Mouse (Mus musculus): Measurements from ENCODE around the gene Klk12. TPM values are rescaled to one million over a fixed set of nuclear protein-coding genes. Genes with fewer than 3 reads are reported as not detected.
A peak's percentile ranks its signal among the peaks of the same experiment; 100 is the strongest.

Klk12 gene
- polyA plus RNA-seq, 1 experiment from 2014 or later, result not detected

DNA sequence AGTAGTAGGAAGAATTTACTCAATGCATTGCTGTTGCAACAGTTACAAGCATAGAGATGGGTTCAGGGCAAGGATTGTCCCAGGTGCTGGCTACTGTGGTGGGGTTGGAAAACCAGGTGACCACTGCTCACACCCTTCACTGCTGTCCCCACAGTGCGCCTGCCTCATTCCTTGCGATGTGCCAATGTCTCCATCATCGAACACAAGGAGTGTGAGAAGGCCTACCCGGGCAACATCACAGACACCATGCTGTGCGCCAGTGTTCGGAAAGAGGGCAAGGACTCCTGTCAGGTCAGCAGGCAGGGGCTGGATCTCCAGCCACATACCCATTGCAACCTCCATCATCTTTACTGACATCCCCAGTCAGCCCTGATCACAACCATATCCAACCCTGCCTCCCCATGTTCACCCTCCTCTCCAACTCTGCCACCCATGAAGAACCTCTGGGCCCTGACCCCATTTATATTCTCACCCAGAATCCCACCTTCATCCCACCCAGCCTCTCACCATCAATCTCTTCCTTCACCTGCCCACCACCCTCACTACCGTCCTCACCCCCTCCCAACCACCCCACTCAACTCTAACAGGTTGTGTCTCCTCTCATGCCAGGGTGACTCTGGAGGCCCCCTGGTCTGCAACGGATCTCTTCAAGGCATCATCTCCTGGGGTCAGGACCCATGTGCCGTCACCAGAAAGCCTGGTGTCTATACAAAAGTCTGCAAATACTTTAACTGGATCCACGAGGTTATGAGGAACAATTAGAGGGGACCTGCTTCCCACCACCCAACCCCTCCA is 9.7 kb downstream of the Klk12 start:
- H3K9ac ChIP-seq, result no peak overlapping the region
- no peaks in the 10 kb centered on the region for H3K36me3 ChIP-seq
- WGBS, result 91% methylated on average over 10 of the region's 10 CpGs
- H3K9me3 ChIP-seq, result no peaks in the 10 kb centered on the region
- no peak overlapping the region for H3K27ac ChIP-seq (replicated peaks)
- no peak for ATAC-seq (ENCODE audit: low read depth)
- no peak overlapping the region for H3K4me3 ChIP-seq
- no peak overlapping the region for H3K4me2 ChIP-seq
- peaks cover 5% of the 10 kb centered on the region; the same call in 1 of the 2 replicates for H3K4me1 ChIP-seq (replicated peaks)
- peaks cover 7% of the 10 kb centered on the region for H3K27me3 ChIP-seq

DNA sequence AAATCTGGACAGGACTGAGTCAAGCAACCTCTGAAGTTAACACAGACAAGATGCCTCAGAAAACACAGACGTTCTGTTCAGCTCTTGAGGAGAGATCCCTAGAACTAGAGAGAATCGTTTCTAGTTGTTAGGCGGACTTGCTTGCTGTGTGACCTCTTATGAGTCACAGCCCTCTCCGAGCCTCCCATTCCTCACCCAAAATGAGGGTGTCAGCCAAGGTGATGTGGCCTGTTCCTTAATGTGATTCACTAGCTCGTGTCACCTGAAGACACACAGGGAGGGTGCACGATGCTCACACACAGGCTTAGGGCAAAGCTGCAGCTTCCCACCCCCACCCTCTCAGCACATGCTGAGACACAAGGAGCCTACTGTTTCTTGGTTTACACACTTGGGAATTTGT is 11.5 kb downstream of the Klk12 start:
- H3K9me3 ChIP-seq, result no peaks in the 10 kb centered on the region
- ATAC-seq (ENCODE audit: low read depth), result no peak

DNA sequence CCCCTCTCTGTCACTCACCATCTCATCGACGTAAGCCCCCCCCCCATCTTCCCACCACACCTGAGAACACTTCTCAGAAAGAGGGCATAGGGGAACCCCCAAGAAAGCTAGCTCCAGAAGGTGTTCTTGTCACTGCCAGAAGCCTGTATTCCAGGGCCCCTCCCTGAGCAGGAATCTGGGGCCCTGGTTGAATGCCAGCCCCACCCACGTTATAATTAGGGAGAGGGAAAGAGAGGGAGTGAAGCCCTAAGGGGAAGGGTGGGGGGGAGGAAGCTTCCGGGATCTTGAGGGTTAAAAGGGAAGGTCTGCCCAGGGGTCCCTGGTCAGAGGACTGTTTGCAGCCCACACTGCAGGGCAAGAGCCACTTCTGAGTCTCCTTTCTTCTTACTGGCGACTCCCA is 12.0 kb downstream of the Klk12 start, which contains the start of gene Klk10:
Gene Klk10, plus strand, starts transcription at position 290 of the 400 bp plus-strand sequence.
- Histone ChIP-seq H3K9me3 (no peaks in the 10 kb centered on the region), H3K4me1 (replicated peaks) (peaks cover 5% of the 10 kb centered on the region; the same call in 1 of the 2 replicates), H3K4me3 (no peak within 1 kb of the TSS), H3K27me3 (peaks cover 9% of the 10 kb centered on the region), H3K9ac (no peak within 1 kb of the TSS), H3K27ac (replicated peaks) (no peak within 1 kb of the TSS), H3K4me2 (no peak within 1 kb of the TSS), H3K36me3 (no peaks in the 10 kb centered on the region)
- no peak for ATAC-seq (ENCODE audit: low read depth)
- WGBS, result 52% methylated on average over 5 of the region's 5 CpGs

More for the DNA sequence above, 11.5 kb downstream of the Klk12 start:
- WGBS, result 69% methylated on average over 6 of the region's 6 CpGs
- H3K4me1 ChIP-seq (replicated peaks), result peaks cover 5% of the 10 kb centered on the region; the same call in 1 of the 2 replicates
- H3K27ac ChIP-seq (replicated peaks), result no peak overlapping the region
- H3K36me3 ChIP-seq, result no peaks in the 10 kb centered on the region
- H3K27me3 ChIP-seq, result peaks cover 9% of the 10 kb centered on the region
- H3K9ac ChIP-seq, result no peak overlapping the region
- no peak overlapping the region for H3K4me3 ChIP-seq
- H3K4me2 ChIP-seq, result no peak overlapping the region

DNA sequence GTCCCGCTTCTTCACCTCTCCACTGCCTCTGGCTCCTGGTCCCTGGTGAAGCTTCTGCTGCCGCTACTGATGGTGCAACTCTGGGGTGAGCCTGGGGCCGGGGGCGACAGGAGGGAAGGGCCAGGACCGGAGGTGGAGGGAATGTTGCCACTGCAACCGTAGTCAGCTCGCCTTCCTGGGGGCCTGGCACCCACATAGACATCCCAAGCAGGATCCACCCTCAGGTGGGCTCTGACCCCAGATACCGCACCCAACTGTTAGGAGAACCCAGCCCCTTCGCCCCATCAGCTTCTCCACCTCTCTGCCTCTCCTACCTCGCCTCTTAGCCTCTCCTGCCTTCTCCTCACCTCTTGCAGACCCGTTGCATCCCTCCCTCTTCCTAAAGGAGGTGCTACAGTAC is 12.8 kb downstream of the Klk12 start:
- Histone ChIP-seq H3K9ac (no peak overlapping the region), H3K27ac (replicated peaks) (no peak overlapping the region), H3K36me3 (no peaks in the 10 kb centered on the region), H3K4me3 (no peak overlapping the region), H3K4me2 (no peak overlapping the region), H3K4me1 (replicated peaks) (peaks cover 5% of the 10 kb centered on the region; the same call in 1 of the 2 replicates), H3K9me3 (no peaks in the 10 kb centered on the region), H3K27me3 (peaks cover 9% of the 10 kb centered on the region)
- ATAC-seq (ENCODE audit: low read depth), result no peak
- WGBS, result 88% methylated on average over 11 of the region's 11 CpGs

DNA sequence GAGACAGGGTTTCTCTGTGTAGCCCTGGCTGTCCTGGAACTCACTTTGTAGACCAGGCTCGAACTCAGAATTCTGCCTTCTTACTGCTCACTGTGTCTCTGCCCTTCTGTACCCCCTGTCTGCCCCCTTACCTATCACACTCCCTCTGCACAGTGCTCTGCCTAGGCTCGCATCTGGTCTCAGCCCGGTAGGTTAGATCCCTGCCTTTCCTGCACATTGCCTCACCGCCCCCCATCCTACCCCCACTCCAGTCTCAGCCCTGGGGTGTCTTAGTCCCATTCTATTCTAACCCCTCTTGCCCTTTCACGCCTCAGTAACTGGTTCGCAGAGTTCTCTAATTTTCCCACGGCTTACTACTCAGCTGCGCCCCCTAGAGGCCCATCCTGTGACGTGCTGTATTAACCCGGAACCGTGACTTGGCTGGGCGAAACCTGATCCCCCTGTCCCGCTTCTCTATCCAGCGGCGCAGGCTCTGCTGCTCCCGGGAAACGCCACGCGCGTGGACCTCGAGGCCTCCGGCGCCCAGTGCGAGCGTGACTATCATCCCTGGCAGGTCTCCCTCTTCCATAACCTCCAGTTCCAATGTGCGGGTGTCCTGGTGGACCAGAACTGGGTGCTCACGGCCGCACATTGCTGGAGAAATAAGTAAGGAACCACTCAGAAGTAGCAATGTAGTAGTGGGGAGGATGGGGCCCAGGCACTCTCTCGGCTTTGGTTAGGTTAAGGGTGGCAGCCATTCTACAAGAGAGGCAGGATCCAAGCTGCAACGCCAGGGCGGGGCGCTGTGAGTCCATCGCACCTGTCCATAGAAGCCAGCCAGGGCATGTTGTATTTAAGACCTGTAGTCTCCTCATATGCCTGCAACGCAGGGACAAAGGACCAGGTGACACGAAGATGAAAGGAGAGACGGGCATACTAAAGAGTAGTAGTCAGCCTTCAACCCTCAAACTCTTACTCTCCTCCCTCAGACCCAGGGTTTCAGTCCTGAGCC is 13.9 kb downstream of the Klk12 start:
- H3K27me3 ChIP-seq, result peaks cover 9% of the 10 kb centered on the region
- peak overlapping the region; percentile 33 for H3K4me3 ChIP-seq
- ATAC-seq (ENCODE audit: low read depth), result peak; percentile 84; the same call in 1 of the 2 replicates
- H3K4me1 ChIP-seq (replicated peaks), result peaks cover 5% of the 10 kb centered on the region; the same call in 1 of the 2 replicates
- H3K36me3 ChIP-seq, result no peaks in the 10 kb centered on the region
- 8% methylated on average over 36 of the region's 36 CpGs for WGBS
- H3K9me3 ChIP-seq, result no peaks in the 10 kb centered on the region
- peak overlapping the region; percentile 63 for H3K4me2 ChIP-seq
- peak overlapping the region; percentile 65 for H3K9ac ChIP-seq
- no peak overlapping the region for H3K27ac ChIP-seq (replicated peaks)

DNA sequence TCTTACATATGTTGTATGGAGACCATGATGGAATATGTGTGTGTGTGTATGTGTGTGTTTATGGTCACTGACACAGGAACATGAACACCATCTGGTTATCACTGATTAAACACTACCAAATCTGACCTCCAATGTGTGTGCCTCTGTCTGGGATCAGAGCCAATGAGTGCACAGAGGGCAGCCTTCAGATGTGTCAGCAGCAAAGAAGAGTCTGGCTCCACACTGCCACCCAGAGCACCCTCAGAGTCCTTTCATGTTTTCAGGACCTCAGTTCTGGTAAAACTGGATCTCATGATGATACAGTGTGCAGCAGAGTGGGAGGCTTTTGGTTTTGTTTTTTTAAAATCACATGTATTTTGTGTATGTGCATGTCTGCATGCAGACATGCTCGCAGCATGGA is 16.6 kb downstream of the Klk12 start:
- 88% methylated on average over 1 of the region's 1 CpGs for WGBS
- ATAC-seq (ENCODE audit: low read depth), result no peak
- no peak overlapping the region for H3K4me3 ChIP-seq

DNA sequence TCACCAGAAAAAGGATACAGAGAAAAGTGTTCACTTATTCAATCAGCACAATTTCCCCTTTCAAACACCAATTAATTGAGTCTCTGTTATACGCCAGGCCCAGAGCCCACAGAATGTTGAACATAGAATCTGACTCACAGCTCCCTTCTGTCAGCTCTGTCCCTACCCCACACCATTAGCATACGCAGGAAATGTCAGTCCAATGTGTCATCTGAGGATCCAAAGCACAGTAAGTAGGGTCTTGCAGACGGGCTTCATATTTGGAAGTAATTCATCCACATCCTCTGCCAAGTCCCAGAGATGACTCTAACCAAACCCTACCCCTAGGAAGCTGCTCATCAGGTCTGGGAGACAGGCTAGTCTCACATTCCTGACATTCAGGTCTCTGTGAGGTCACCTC is 19.4 kb downstream of the Klk12 start:
- WGBS, result 72% methylated on average over 3 of the region's 3 CpGs
- Histone ChIP-seq H3K27ac (replicated peaks) (no peak overlapping the region), H3K27me3 (peaks cover 5% of the 10 kb centered on the region; the same call in 1 of the 2 replicates), H3K9me3 (no peaks in the 10 kb centered on the region), H3K9ac (no peak overlapping the region), H3K4me1 (replicated peaks) (no peaks in the 10 kb centered on the region), H3K4me3 (no peak overlapping the region), H3K36me3 (no peaks in the 10 kb centered on the region), H3K4me2 (no peak overlapping the region)
- no peak for ATAC-seq (ENCODE audit: low read depth)

More for the DNA sequence above, 16.6 kb downstream of the Klk12 start:
- Histone ChIP-seq H3K36me3 (no peaks in the 10 kb centered on the region), H3K9me3 (no peaks in the 10 kb centered on the region), H3K27me3 (peaks cover 9% of the 10 kb centered on the region; the same call in 1 of the 2 replicates), H3K4me1 (replicated peaks) (peaks cover 5% of the 10 kb centered on the region; the same call in 1 of the 2 replicates), H3K9ac (no peak overlapping the region), H3K4me2 (no peak overlapping the region), H3K27ac (replicated peaks) (no peak overlapping the region)

DNA sequence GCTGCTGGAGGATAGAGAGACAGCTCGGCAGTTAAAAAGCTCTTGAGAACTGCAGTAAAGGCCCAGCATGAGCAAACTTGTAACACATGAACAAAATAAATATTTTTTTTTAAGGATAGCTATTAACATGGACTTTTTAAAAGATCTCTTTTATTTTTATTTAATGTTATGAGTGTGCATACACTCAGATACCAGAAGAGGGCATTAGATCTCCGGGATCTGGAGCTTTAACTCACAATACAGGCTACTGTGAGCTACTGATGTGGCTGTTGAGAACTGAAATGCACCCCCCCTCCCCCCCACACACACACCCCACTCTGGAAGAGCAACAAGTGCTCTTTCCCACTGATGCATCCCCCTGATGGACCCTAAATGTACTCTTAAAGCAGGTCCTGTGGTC is 20.6 kb downstream of the Klk12 start:
- H3K9ac ChIP-seq, result no peak overlapping the region
- no peaks in the 10 kb centered on the region for H3K36me3 ChIP-seq
- H3K9me3 ChIP-seq, result no peaks in the 10 kb centered on the region
- H3K4me3 ChIP-seq, result no peak overlapping the region
- peaks cover 7% of the 10 kb centered on the region; the same call in 1 of the 2 replicates for H3K27me3 ChIP-seq
- H3K4me2 ChIP-seq, result no peak overlapping the region
- WGBS, result 82% methylated on average over 2 of the region's 2 CpGs
- ATAC-seq (ENCODE audit: low read depth), result no peak
- no peaks in the 10 kb centered on the region for H3K4me1 ChIP-seq (replicated peaks)
- no peak overlapping the region for H3K27ac ChIP-seq (replicated peaks)

DNA sequence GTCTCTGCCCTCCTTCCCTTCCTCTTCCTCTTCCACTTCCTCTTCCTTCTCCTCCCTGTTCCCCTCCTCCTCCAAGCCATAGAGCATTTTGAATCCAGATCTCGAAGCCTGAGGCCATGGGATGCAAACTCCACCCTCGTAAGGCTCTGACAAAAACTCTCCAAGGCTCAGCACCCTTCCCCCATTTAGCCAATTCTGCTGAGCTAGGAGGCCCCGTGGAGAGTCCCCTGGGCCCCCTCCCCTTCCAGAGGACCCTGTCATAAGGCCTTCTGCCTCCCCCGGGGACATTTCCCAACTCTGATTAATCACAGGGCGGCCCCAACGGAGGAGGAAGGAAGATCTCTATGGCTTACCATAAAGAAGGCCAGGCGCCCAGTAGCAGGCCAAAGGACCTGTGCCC is 22.9 kb downstream of the Klk12 start, which contains the start of gene Klk9:
Gene Klk9, plus strand, starts transcription at position 301 of the 400 bp plus-strand sequence.
- no peak for ATAC-seq (ENCODE audit: low read depth)
- WGBS, result 78% methylated on average over 7 of the region's 7 CpGs
- H3K4me2 ChIP-seq, result no peak within 1 kb of the TSS
- no peak within 1 kb of the TSS for H3K27ac ChIP-seq (replicated peaks)
- no peaks in the 10 kb centered on the region for H3K36me3 ChIP-seq
- peaks cover 7% of the 10 kb centered on the region for H3K4me1 ChIP-seq (replicated peaks)
- peaks cover 27% of the 10 kb centered on the region for H3K27me3 ChIP-seq
- H3K4me3 ChIP-seq, result no peak within 1 kb of the TSS
- no peak within 1 kb of the TSS for H3K9ac ChIP-seq
- no peaks in the 10 kb centered on the region for H3K9me3 ChIP-seq

DNA sequence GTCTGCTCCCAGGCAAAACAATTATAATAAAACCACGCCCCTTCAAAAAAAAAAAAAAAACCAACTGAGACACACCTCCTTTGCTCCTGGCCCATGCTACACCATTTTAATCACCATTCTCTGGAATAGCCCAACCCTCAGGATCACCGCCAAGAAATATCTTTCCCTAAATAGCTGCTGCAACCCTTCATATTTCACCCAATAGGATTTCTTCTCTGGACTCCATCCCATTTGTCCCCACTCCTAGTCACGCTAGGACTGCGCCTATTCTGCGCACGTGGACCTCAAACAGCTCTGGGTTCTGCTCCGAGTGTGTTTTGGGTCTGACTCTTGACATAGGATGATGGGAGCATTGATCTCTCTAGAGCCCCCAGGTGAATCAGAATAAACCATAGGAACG is 27.7 kb downstream of the Klk12 start:
- no peak for ATAC-seq (ENCODE audit: low read depth)
- H3K9ac ChIP-seq, result 0 out of 2 replicates have a peak overlapping the region, but pooled peaks have one; percentile 62
- no peaks in the 10 kb centered on the region for H3K36me3 ChIP-seq
- 6% methylated on average over 8 of the region's 8 CpGs for WGBS
- no peak overlapping the region for H3K27ac ChIP-seq (replicated peaks)
- peak overlapping the region; percentile 41 for H3K4me3 ChIP-seq
- H3K9me3 ChIP-seq, result no peaks in the 10 kb centered on the region
- peak overlapping the region; percentile 63 for H3K4me2 ChIP-seq
- H3K4me1 ChIP-seq (replicated peaks), result peaks cover 17% of the 10 kb centered on the region
- H3K27me3 ChIP-seq, result peaks cover 49% of the 10 kb centered on the region

DNA sequence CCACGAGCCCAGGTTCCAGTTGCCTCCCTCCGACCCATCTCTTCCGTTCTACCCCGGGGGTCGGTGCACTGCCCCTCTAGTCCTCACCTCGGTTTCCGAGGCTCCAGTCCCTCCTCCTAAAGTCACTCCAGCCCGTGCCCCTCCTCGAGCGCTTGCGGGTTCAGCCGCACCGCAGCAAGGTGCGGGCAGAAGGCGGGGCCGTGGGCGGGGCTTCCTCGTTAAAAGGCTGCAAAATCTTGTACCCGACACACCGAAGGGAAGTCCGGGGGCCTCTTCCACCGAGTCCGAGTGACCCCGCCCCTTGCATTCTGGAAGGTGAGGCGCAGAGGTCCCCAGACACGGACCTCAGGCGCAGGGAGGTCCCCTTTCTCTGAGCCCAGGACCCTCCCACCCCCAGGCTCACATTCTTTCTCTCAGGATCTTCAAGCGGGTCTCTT is 28.7 kb downstream of the Klk12 start, which contains the start of gene Klk8:
Gene Klk8, plus strand, starts transcription at position 245 of the 437 bp plus-strand sequence.
- Histone ChIP-seq H3K9ac (peak within 1 kb of the TSS; percentile 62), H3K4me3 (peak within 1 kb of the TSS; percentile 41), H3K27ac (replicated peaks) (no peak within 1 kb of the TSS), H3K27me3 (peaks cover 49% of the 10 kb centered on the region), H3K4me1 (replicated peaks) (peaks cover 17% of the 10 kb centered on the region), H3K4me2 (peak within 1 kb of the TSS; percentile 63), H3K36me3 (no peaks in the 10 kb centered on the region), H3K9me3 (no peaks in the 10 kb centered on the region)
- peak; percentile 57; the same call in 1 of the 2 replicates for ATAC-seq (ENCODE audit: low read depth)
- under 1% methylated on average over 28 of the region's 28 CpGs for WGBS

All from neural tube, embryonic 13.5 days (tissue).